Mouse (Mus musculus): ENCODE measurements at regions not wholly inside any gene's neighbourhood (a gene's known extent, or its start where the extent isn't known, plus 50 kb on each side); places are given as distances from the start of the nearest gene placed in this dataset.

DNA sequence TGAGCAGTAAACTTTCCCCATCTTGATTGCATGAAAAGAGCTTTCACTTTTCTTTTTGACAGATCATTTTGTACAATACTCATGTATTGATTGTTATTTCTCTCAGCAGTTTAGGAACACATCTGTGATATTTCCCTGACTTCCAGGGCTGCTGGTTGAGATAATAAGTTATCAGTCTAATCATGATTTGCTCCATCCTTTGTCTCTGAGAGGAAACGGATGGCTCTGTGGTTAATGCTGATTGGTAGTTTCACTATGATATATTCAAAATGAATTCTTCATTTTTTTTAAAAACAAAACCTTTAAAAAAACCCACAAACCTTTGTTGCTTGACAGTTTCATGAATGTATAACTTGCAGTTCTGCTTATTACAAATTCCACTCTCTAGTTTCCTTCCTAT lies 160.8 kb downstream of the Pdgfra start:
- no peak for TF ChIP-seq CTCF (IDR thresholded peaks at IDR 0.05; ENCODE audit: low read depth, low read length)
- TF ChIP-seq POLR2A (IDR thresholded peaks at IDR 0.05; ENCODE audit: borderline replicate concordance, low read depth, low read length): no peak

All from bone marrow macrophage, adult 2 months (primary cell).